Mouse (Mus musculus) liver, adult (tissue): ENCODE data around the gene Max.

Source experiments
- GATA4 ChIP-seq: IDR thresholded peaks from 2 replicates; pipeline ENCODE4 v1.6.1; 2014; ENCODE audit warnings: mild to moderate bottlenecking, low read length; ENCODE audit not compliant: insufficient replicate concordance

Max gene

GRCm38 (mm10) chr12:76889404-76890184, 72.4 kb downstream of the Max start:
- TF ChIP-seq GATA4: no peak

DNA sequence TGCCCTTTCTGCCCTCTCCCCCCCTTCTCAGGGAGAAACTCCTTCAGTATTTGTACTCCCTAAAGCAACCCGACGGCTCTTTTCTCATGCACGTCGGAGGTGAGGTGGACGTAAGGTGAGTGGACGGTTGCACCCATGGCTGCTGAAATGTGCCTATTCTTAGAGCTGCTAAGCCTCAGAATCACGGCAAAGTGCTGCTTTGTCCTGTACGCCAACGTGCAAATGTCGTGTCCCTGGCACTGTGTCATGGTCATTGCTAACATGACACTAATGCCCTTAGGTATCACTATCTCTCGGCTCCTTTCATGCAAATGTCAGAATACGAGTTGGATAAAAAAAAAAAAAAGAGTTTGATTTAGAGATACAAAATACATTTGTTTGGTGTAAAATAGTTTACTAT, 74.1 kb downstream of the Max start:
- no peak for TF ChIP-seq GATA4
